Comparison of ENCODE assay signal across 7 mouse cellular contexts in genomic region chr10:24297792-24298191, GRCm38 (mm10).
DNase-seq lines count a peak whose midpoint lies in the region; ATAC-seq and TF ChIP-seq lines count a peak whose summit lies in the region.

No protein-coding gene starts in this region.

- WGBS in hindbrain, embryonic 11.5 days, result 0% methylated on average over 1 of the region's 1 CpGs
- 0% methylated on average over 1 of the region's 1 CpGs for WGBS in hindbrain, embryonic 12.5 days

- no peaks in the 10 kb centered on the region for H3K36me3 ChIP-seq in hindbrain, embryonic 11.5 days (ENCODE audit: control insufficient read depth, insufficient read depth, low read length)
- H3K36me3 ChIP-seq in hindbrain, embryonic 12.5 days, result no peaks in the 10 kb centered on the region

- H3K4me2 ChIP-seq in hindbrain, embryonic 11.5 days (replicated peaks; ENCODE audit: low read depth, low read length), result no peak overlapping the region
- no peak overlapping the region for H3K4me2 ChIP-seq in hindbrain, embryonic 12.5 days (replicated peaks)

- no peaks in the 10 kb centered on the region for H3K27me3 ChIP-seq in hindbrain, embryonic 11.5 days (ENCODE audit: control insufficient read depth, insufficient read depth, low read length)
- H3K27me3 ChIP-seq in hindbrain, embryonic 12.5 days, result no peaks in the 10 kb centered on the region

- H3K4me1 ChIP-seq in hindbrain, embryonic 11.5 days (replicated peaks; ENCODE audit: control insufficient read depth, insufficient read depth, low read length), result no peaks in the 10 kb centered on the region
- H3K4me1 ChIP-seq in hindbrain, embryonic 12.5 days, result no peaks in the 10 kb centered on the region

- DNase-seq in hindbrain, embryonic 11.5 days (ENCODE audit: low spot score), result peak; percentile 80
- DNase-seq in 3T3-L1 (ENCODE audit: low read depth, low spot score), result peak; percentile 84
- DNase-seq in CD4-positive helper T cell, adult 2 months (ENCODE audit: low read depth, low spot score), result peak; percentile 48
- DNase-seq in cerebellum, postnatal 4 days (ENCODE audit: low spot score in 2 of 2), result peak; percentile 35 to 48
- DNase-seq in left cerebral cortex, adult 2 months (ENCODE audit: extremely low spot score in 1 of 2, low spot score in 2 of 2), result peak; percentile 21 to 48
- DNase-seq in right cerebral cortex, postnatal 25 days, result peak; percentile 8

- TF ChIP-seq CTCF in left cerebral cortex, adult 2 months (IDR thresholded peaks at IDR 0.05), result peak; percentile 91

- no peak for ATAC-seq in hindbrain, embryonic 11.5 days (ENCODE audit: low FRiP score)
- ATAC-seq in hindbrain, embryonic 12.5 days (ENCODE audit: low FRiP score), result no peak

- intact Hi-C loops in left cerebral cortex, adult 2 months (cut with DNase I), result loop anchor here (1.0 to 10.0 kb wide), 3 partner anchors 107 to 483 kb away; no protein-coding TSS in a partner anchor

- H3K9ac ChIP-seq in hindbrain, embryonic 11.5 days (ENCODE audit: low read depth, low read length), result no peak overlapping the region
- no peak overlapping the region for H3K9ac ChIP-seq in hindbrain, embryonic 12.5 days

- no peaks in the 10 kb centered on the region for H3K9me3 ChIP-seq in hindbrain, embryonic 11.5 days (ENCODE audit: control insufficient read depth, low read length)
- no peaks in the 10 kb centered on the region for H3K9me3 ChIP-seq in hindbrain, embryonic 12.5 days (replicated peaks)

- H3K27ac ChIP-seq in hindbrain, embryonic 11.5 days (ENCODE audit: low read depth, low read length), result no peak overlapping the region
- H3K27ac ChIP-seq in hindbrain, embryonic 12.5 days, result no peak overlapping the region
- H3K27ac ChIP-seq in left cerebral cortex, adult 2 months, result no peak overlapping the region

- H3K4me3 ChIP-seq in hindbrain, embryonic 11.5 days (ENCODE audit: low read depth, low read length), result no peak overlapping the region
- H3K4me3 ChIP-seq in hindbrain, embryonic 12.5 days, result no peak overlapping the region
- H3K4me3 ChIP-seq in left cerebral cortex, adult 2 months, result no peak overlapping the region

Comparison
In these comparisons a context has a peak if more than half of its experiments do, and no peak if none do; other contexts are left out.
1. DNase-seq: peak in every context shown above with its lines; median percentile 84 in 3T3-L1; 80 in hindbrain, embryonic 11.5 days; 48 in CD4-positive helper T cell, adult 2 months; 42 in cerebellum, postnatal 4 days; 34 in left cerebral cortex, adult 2 months; 8 in right cerebral cortex, postnatal 25 days.